Mouse (Mus musculus): ENCODE measurements around the gene Cox19. TPM values are rescaled to one million over a fixed set of nuclear protein-coding genes. Genes with fewer than 3 reads are reported as not detected.

Cox19 gene
- polyA plus RNA-seq, 1 experiment from 2014 or later = 120 TPM

DNA sequence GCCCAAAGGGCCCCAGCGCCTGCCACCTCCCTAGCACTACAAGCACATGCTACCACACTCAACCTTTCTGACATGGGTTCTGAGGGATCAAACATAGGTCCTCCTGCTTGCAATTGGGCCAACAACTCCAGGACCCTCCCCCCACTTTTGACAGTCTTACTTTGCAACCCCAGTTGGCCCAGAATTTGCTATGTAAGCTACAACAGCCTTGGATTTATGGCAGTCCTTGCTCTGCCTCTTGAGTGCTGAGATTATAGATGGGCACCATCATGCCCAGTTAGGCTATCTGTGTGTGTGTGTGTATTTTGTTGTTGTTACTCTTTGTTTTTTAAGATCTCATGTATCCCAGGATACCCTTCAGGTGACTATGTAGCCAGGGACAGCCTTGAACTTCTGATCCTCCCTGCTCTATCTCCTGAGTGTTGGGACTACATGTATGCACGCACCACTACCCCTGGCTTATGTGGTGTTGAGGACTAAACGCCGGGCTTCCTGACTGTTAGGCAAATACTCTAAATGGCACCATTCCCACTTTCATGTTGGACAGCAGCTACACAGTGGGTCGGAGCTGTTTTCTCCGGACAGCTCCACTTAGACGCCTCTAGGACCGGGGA is 28.7 kb upstream of the Cox19 start:
- Histone ChIP-seq H3K27ac (replicated peaks) (peak overlapping the region; percentile 30), H3K27me3 (no peaks in the 10 kb centered on the region), H3K36me3 (no peaks in the 10 kb centered on the region), H3K4me3 (peak overlapping the region; percentile 62), H3K4me2 (peak overlapping the region; percentile 81), H3K4me1 (replicated peaks) (peaks cover 52% of the 10 kb centered on the region), H3K9me3 (no peaks in the 10 kb centered on the region), H3K9ac (peak overlapping the region; percentile 80)
- ATAC-seq (ENCODE audit: low read depth) = no peak; the same call in 1 of the 2 replicates
- 22% methylated on average over 8 of the region's 8 CpGs for WGBS

DNA sequence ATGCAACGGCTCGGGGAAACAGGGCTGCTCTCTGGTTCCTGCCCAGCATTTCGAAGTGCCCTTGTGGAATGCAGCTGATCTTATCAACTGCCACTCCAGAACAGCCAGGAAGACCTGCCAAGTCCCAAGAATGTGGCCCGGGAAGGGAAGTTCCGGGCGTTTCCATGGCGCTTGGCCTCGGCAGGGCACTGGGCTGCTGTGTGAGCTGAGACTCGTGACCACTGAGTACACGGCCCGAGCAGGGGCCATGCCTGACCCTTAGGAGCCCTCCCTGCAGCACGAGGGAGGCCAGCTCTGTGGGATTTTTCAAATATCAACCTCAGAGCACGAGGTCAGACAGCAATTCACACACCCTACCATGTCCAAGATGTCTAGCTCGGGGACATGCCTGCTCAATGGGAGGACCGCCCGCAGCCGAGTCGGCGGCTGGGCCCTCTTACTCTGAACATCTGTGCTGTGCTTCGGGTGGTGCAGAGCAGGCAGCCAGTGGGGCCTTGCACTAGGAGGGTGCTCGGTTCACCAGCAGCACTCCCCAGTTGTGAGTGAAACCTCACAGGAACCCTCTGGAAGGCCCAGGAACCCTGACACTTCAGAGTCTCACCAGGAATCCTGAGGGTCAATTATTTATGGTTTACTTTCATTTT is 27.9 kb upstream of the Cox19 start:
- Histone ChIP-seq H3K27ac (replicated peaks) (peak overlapping the region; percentile 53), H3K36me3 (no peaks in the 10 kb centered on the region), H3K27me3 (no peaks in the 10 kb centered on the region), H3K9me3 (no peaks in the 10 kb centered on the region), H3K4me3 (no peak overlapping the region), H3K4me2 (no peak overlapping the region), H3K4me1 (replicated peaks) (peaks cover 52% of the 10 kb centered on the region), H3K9ac (no peak overlapping the region)
- 59% methylated on average over 21 of the region's 21 CpGs for WGBS
- no peak for ATAC-seq (ENCODE audit: low read depth)

DNA sequence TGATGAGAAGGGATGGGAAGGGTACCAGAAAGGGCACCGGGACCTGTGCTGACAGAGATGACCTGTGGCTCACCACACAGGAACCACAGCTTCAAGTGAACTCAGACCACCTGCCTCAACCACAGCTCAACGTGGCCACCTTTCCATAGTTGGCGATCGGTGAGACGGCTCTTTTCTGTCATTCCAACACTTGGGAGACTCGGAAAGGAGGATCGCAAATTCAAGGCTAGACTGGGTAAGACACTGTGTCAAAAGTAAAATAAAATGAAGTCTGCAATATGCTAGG is 27.0 kb upstream of the Cox19 start:
- Histone ChIP-seq H3K4me2 (no peak overlapping the region), H3K27ac (replicated peaks) (no peak overlapping the region), H3K4me3 (no peak overlapping the region), H3K27me3 (no peaks in the 10 kb centered on the region), H3K9me3 (no peaks in the 10 kb centered on the region), H3K9ac (no peak overlapping the region), H3K4me1 (replicated peaks) (peaks cover 52% of the 10 kb centered on the region), H3K36me3 (no peaks in the 10 kb centered on the region)
- ATAC-seq (ENCODE audit: low read depth) = no peak
- 91% methylated on average over 7 of the region's 7 CpGs for WGBS

DNA sequence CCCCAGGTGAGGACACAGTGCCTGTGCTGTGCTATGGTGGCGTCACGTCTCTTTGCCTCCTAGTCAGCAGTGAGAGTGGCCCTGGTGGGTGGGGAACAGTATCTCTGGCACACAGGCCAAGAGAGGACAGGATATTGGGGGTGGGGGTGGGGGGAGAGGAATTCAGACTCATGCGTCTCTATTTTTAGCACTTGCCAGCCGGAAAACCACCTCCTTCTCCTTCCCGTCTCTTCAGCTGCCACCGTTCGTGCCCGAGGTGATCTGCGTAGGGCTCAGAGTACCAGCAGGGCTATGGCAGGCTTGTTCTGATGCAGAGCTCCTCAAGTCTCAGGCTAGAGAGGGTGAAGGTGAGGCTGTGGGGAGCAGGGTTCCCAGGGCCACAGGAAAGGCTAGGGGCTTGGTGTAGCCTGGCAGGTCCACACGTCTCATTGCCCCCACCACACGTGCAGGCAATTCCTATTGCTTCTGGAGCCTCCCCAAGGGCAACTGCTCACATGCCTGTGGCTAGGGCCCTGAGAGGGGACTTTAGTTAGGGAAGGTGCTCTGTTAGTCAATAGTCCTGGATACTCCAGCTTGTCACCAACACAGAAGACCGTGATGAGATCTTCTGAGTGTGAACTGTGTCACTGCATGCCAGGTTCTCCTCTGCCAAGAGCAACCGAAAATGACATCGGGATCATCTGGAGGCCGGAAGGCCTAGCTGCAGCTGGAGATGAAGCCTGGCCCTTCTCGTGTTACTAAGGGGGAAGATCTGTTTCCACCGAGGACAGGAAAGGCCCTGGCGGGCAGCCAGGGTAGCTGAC is 26.5 kb upstream of the Cox19 start, which contains the start of gene Gpr146:
Gene Gpr146 (plus strand): TSS at position 230 of the 803 bp plus-strand sequence.
- WGBS = 80% methylated on average over 18 of the region's 18 CpGs
- peak within 1 kb of the TSS; percentile 67 for H3K27ac ChIP-seq (replicated peaks)
- no peak within 1 kb of the TSS for H3K4me3 ChIP-seq
- H3K9me3 ChIP-seq = no peaks in the 10 kb centered on the region
- peaks cover 52% of the 10 kb centered on the region for H3K4me1 ChIP-seq (replicated peaks)
- no peak within 1 kb of the TSS for H3K4me2 ChIP-seq
- H3K27me3 ChIP-seq = no peaks in the 10 kb centered on the region
- no peak within 1 kb of the TSS for H3K9ac ChIP-seq
- no peak for ATAC-seq (ENCODE audit: low read depth)
- no peaks in the 10 kb centered on the region for H3K36me3 ChIP-seq

DNA sequence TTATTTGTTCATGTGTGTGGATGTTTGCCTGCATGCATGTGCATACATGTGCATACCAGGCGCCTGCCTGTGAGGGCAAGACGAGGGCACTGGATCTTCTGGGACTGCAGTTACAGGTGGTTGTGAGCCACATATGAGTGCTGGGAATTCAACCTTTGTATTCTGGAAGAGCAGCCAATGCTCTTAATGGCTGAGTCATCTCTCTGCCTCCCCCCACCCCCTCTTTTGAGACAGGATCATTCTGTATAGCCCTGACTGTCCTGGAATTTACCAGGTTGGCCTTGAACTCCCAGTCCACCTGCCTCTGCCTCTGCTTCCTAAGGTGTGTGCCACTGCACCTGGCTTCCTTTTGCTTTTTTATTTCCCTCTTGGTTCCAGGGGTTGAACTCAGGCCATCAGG is 23.6 kb upstream of the Cox19 start:
- H3K36me3 ChIP-seq = no peaks in the 10 kb centered on the region
- ATAC-seq (ENCODE audit: low read depth) = no peak
- WGBS = 74% methylated on average over 2 of the region's 2 CpGs
- H3K4me3 ChIP-seq = no peak overlapping the region
- peaks cover 55% of the 10 kb centered on the region for H3K4me1 ChIP-seq (replicated peaks)
- H3K27ac ChIP-seq (replicated peaks) = no peak overlapping the region
- H3K9me3 ChIP-seq = no peaks in the 10 kb centered on the region
- H3K4me2 ChIP-seq = no peak overlapping the region
- no peak overlapping the region for H3K9ac ChIP-seq
- no peaks in the 10 kb centered on the region for H3K27me3 ChIP-seq

DNA sequence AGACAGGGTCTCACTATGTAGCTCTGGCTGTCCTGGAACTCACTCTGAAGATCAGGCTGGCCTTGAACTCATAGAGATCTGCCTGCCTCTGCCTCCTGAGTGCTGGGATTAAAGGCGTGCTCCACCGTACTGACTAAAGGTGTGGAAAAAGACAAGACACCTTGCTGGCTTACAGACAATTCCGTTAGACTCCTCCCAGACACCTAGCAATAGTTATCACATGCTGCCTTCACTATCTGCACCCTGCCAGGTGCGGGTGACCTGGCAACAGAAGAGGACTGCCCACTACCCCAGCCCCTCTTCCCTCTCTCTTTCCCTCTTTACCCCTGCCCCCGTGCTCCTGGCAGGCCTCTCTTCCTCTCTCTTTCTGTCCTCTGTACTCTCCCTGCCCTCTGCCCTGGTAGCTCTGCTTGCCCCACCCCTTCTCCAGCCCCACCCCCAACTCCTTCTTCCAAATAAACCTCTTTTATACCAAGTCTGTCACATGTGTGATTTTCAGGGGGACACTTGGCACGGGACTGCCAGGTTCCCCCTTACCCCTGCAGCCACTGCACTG is 22.7 kb upstream of the Cox19 start:
- ATAC-seq (ENCODE audit: low read depth) = no peak
- Histone ChIP-seq H3K4me2 (no peak overlapping the region), H3K9me3 (no peaks in the 10 kb centered on the region), H3K9ac (no peak overlapping the region), H3K27ac (replicated peaks) (no peak overlapping the region), H3K4me1 (replicated peaks) (peaks cover 48% of the 10 kb centered on the region), H3K27me3 (no peaks in the 10 kb centered on the region), H3K4me3 (no peak overlapping the region), H3K36me3 (no peaks in the 10 kb centered on the region)
- WGBS = 82% methylated on average over 6 of the region's 6 CpGs

DNA sequence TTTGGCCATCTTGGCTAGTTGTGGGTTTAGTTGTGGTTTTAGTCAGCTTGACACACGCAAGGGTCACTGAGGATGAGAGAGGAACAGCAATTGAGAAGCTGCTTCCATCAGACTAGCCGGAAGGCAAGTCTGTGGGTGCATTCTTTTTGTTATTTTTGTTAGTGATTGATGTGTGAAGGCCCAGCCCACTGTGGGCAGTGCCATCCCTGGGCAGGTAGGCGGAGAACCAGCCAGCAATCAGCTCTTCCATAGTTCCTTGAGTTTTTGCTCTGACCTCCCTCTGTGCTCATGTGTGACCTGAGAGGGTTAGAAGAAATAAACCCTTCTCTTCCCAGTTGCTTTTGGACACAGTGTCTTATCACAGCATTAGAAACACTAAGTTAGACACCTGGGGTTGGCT is 21.9 kb upstream of the Cox19 start:
- no peak overlapping the region for H3K4me2 ChIP-seq
- H3K4me3 ChIP-seq = no peak overlapping the region
- no peaks in the 10 kb centered on the region for H3K9me3 ChIP-seq
- no peaks in the 10 kb centered on the region for H3K36me3 ChIP-seq
- H3K27me3 ChIP-seq = no peaks in the 10 kb centered on the region
- 81% methylated on average over 3 of the region's 3 CpGs for WGBS
- no peak for ATAC-seq (ENCODE audit: low read depth)
- peaks cover 39% of the 10 kb centered on the region for H3K4me1 ChIP-seq (replicated peaks)
- H3K27ac ChIP-seq (replicated peaks) = no peak overlapping the region
- no peak overlapping the region; the same call in 1 of the 2 replicates for H3K9ac ChIP-seq

DNA sequence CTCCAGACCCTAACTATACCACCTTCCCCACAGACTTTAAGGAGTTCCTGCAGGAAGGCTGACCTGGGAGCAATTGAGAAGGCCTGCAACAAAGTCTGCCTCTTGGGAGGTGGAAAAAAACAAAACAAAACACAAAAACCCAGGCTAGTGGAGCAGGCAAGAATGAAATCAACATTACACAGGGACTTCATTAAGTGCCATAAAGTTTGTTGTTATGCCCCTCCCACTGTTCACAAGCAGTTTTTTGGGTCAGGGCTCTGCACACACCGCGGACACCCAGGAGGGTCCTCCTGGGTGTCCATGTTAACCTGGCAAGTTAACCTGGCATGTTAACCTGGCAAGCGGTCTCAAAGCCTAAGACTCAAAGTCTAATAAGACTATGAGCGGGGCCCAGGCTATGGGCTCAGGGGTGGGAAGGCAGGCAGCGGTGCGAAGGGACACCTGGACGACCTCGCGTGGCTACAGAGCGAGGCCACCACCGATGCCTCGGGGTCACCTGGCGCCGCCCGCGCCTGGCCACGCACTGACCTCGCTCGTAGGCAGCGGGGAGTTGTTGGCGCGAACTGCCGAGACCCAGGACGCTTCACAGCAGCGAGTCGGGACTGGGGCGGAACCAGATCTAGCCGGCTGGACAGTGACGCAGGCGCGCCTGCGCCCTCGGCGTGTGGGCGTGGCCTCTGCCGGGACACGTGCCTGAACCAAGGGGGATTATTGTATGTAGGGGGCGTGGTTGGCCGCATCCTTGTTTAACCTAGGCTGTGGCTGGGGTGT is 20.6 kb upstream of the Cox19 start:
- peak; percentile 95 for ATAC-seq (ENCODE audit: low read depth)
- Histone ChIP-seq H3K4me1 (replicated peaks) (peaks cover 30% of the 10 kb centered on the region), H3K9ac (peak overlapping the region; percentile 93), H3K9me3 (no peaks in the 10 kb centered on the region), H3K27me3 (no peaks in the 10 kb centered on the region), H3K4me3 (peak overlapping the region; percentile 71), H3K4me2 (peak overlapping the region; percentile 80), H3K36me3 (no peaks in the 10 kb centered on the region), H3K27ac (replicated peaks) (peak overlapping the region; percentile 87)
- WGBS = 2% methylated on average over 39 of the region's 39 CpGs

DNA sequence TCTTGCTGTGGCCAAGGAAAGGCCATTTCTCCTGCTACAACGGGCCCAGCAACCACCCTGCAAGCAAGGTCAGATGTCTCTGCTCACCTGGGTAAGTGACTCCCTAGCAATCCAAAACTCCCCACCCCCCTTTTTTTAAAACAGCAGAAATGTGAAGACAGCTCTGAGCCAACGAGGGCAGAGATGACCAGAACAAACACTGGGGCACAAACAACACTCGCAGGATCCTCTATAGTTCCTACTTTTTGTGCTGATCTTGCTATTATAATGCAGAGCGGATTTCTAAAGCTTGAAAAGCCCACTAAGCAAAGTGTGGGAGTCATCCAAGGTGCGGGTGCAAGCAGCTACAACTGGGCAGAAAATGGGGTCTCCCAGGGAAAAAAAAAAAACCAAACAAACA is 19.9 kb upstream of the Cox19 start:
- ATAC-seq (ENCODE audit: low read depth) = no peak
- no peaks in the 10 kb centered on the region for H3K27me3 ChIP-seq
- 60% methylated on average over 5 of the region's 5 CpGs for WGBS
- peaks cover 30% of the 10 kb centered on the region for H3K4me1 ChIP-seq (replicated peaks)
- H3K9me3 ChIP-seq = no peaks in the 10 kb centered on the region
- H3K4me3 ChIP-seq = peak overlapping the region; percentile 71
- H3K4me2 ChIP-seq = peak overlapping the region; percentile 80
- H3K36me3 ChIP-seq = no peaks in the 10 kb centered on the region
- H3K27ac ChIP-seq (replicated peaks) = peak overlapping the region; percentile 87; the same call in 1 of the 2 replicates
- peak overlapping the region; percentile 93 for H3K9ac ChIP-seq

GRCm38 (mm10) chr5:139370336-139370735 is 19.1 kb upstream of the Cox19 start:
- Histone ChIP-seq H3K27ac (replicated peaks) (no peak overlapping the region), H3K4me3 (no peak overlapping the region), H3K36me3 (no peaks in the 10 kb centered on the region), H3K27me3 (no peaks in the 10 kb centered on the region), H3K9me3 (no peaks in the 10 kb centered on the region), H3K9ac (0 out of 2 replicates have a peak overlapping the region, but pooled peaks have one; percentile 93), H3K4me1 (replicated peaks) (peaks cover 31% of the 10 kb centered on the region), H3K4me2 (no peak overlapping the region)
- ATAC-seq (ENCODE audit: low read depth) = no peak
- 93% methylated on average over 6 of the region's 6 CpGs for WGBS

GRCm38 (mm10) chr5:139368638-139369320 is 17.6 kb upstream of the Cox19 start:
- no peak overlapping the region for H3K4me3 ChIP-seq
- no peak overlapping the region for H3K4me2 ChIP-seq
- H3K27me3 ChIP-seq = no peaks in the 10 kb centered on the region
- H3K9ac ChIP-seq = no peak overlapping the region
- no peaks in the 10 kb centered on the region for H3K36me3 ChIP-seq
- H3K27ac ChIP-seq (replicated peaks) = no peak overlapping the region
- WGBS = 88% methylated on average over 11 of the region's 11 CpGs
- no peak for ATAC-seq (ENCODE audit: low read depth)
- H3K4me1 ChIP-seq (replicated peaks) = peaks cover 43% of the 10 kb centered on the region
- no peaks in the 10 kb centered on the region for H3K9me3 ChIP-seq

Data from neural tube, embryonic 13.5 days (tissue).